Mouse (Mus musculus) frontal cortex, postnatal 10 days (tissue): ENCODE measurements around the gene Gm37240.

Experiments
- DNase-seq, 2 experiments: peaks; one replicate each; pipeline ENCODE4 v3.0.0; 2022; ENCODE audit warnings: low spot score in 2 of 2, mixed read lengths in 1 of 2

Gene Gm37240

GRCm38 (mm10) chr3:85749348-85749747 lies 138.0 kb downstream of the Gm37240 start:
- no peak for DNase-seq

- DNase-seq: no peak
These were observed 138.5 kb downstream of the Gm37240 start for GRCm38 (mm10) chr3:85748863-85749262.

GRCm38 (mm10) chr3:85746116-85746515 lies 141.2 kb downstream of the Gm37240 start:
- DNase-seq: no peak

- no peak for DNase-seq
These were observed 145.6 kb downstream of the Gm37240 start for GRCm38 (mm10) chr3:85741767-85742166.

- DNase-seq: no peak
These were observed 148.7 kb downstream of the Gm37240 start for GRCm38 (mm10) chr3:85738591-85738990.

- no peak for DNase-seq
These were observed 153.2 kb downstream of the Gm37240 start for GRCm38 (mm10) chr3:85733939-85734729.

- no peak for DNase-seq
These were observed 160.1 kb downstream of the Gm37240 start for GRCm38 (mm10) chr3:85727171-85727570.

- no peak for DNase-seq
These were observed 161.3 kb downstream of the Gm37240 start for GRCm38 (mm10) chr3:85725971-85726370.

GRCm38 (mm10) chr3:85725110-85725509 lies 162.2 kb downstream of the Gm37240 start:
- DNase-seq: no peak

GRCm38 (mm10) chr3:85722581-85722980 lies 164.7 kb downstream of the Gm37240 start:
- no peak for DNase-seq

- no peak for DNase-seq
These were observed 171.5 kb downstream of the Gm37240 start for GRCm38 (mm10) chr3:85715764-85716297.

GRCm38 (mm10) chr3:85713936-85714709 lies 173.2 kb downstream of the Gm37240 start:
- DNase-seq: no peak

GRCm38 (mm10) chr3:85710695-85711094 lies 176.6 kb downstream of the Gm37240 start:
- no peak for DNase-seq

- no peak for DNase-seq
These were observed 179.9 kb downstream of the Gm37240 start for GRCm38 (mm10) chr3:85707421-85707820.

GRCm38 (mm10) chr3:85703141-85703882 lies 184.0 kb downstream of the Gm37240 start:
- DNase-seq: no peak

- DNase-seq: no peak
These were observed 188.8 kb downstream of the Gm37240 start for GRCm38 (mm10) chr3:85698496-85698895.

- DNase-seq: no peak
These were observed 192.3 kb downstream of the Gm37240 start for GRCm38 (mm10) chr3:85695056-85695455.

GRCm38 (mm10) chr3:85693013-85693412 lies 194.3 kb downstream of the Gm37240 start:
- no peak for DNase-seq

- no peak for DNase-seq
These were observed 196.2 kb downstream of the Gm37240 start for GRCm38 (mm10) chr3:85691134-85691533.

- no peak for DNase-seq
These were observed 199.0 kb downstream of the Gm37240 start for GRCm38 (mm10) chr3:85688341-85688740.

GRCm38 (mm10) chr3:85685271-85685670 lies 202.0 kb downstream of the Gm37240 start:
- no peak for DNase-seq

GRCm38 (mm10) chr3:85683618-85684017 lies 203.7 kb downstream of the Gm37240 start:
- no peak for DNase-seq
